Mouse (Mus musculus): ENCODE measurements around the gene Eddm3b.

DNA sequence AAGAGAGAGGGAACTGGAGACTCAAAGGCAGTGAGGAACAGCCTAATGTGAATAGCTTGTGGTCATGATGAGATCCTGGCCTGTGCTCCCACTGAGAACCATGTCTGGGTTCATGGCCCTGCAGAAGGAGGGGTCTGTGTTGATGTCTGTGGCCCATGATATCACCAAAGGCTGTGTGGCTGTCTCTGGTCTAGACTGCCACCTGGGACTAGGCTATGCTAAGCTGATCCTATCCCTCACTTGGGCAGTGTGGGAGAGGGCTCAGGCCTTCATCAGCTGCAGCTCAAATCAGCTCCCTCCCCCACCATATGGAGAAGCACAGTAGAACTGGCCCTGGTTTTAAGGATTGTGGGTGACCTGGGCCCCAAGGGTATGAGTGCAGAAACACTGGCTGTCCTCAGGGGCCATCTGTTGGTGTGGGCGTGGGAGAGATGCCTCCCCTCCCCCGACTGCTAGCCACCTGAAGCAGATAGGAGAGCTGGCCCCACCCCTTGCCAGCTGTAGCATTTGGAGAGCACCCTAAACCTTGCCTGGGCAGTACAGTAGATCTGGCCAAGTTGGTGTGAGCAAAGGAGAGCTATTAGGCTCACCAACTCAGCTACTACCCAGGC lies 13.5 kb downstream of the Eddm3b start:
- no peak for TF ChIP-seq CTCF (IDR thresholded peaks at IDR 0.05; ENCODE audit: low read depth)
- TF ChIP-seq EP300 (optimal IDR thresholded peaks at IDR 0.05): no peak
